Mouse (Mus musculus) hindbrain, postnatal 0 days (tissue): ENCODE measurements at regions not wholly inside any gene's neighbourhood (a gene's known extent, or its start where the extent isn't known, plus 50 kb on each side); places are given as distances from the start of the nearest gene placed in this dataset.

Experiments
- ATAC-seq: fragments of 200-750 bp; cut with Nextera tagmentation; 2 replicates; pipeline ENCODE4 v1.8.0; 2017; ENCODE audit warnings: mild to moderate bottlenecking, moderate TSS enrichment, moderate library complexity
- DNase-seq: peaks from one replicate; pipeline ENCODE4 v3.0.0-alpha.2; 2015; ENCODE audit warnings: low spot score
- H3K27ac ChIP-seq: fragments of 300-500 bp; sonication (generic); 2 replicates; pipeline ENCODE4 v1.5.1; 2014; ENCODE audit warnings: mild to moderate bottlenecking
- H3K27me3 ChIP-seq: fragments of 300-500 bp; sonication (generic); 2 replicates; pipeline ENCODE4 v1.6.1; 2014; ENCODE audit warnings: low read length, mixed read lengths; ENCODE audit not compliant: insufficient read depth
- H3K36me3 ChIP-seq: fragments of 300-500 bp; sonication (generic); 2 replicates; pipeline ENCODE4 v1.6.1; 2014; ENCODE audit warnings: low read length, mixed read lengths; ENCODE audit not compliant: insufficient read depth
- H3K4me1 ChIP-seq: fragments of 300-500 bp; sonication (generic); 2 replicates; pipeline ENCODE4 v1.6.1; 2014; ENCODE audit warnings: antibody characterized with exemption, low read length, mixed read lengths; ENCODE audit not compliant: insufficient read depth
- H3K4me2 ChIP-seq: fragments of 300-500 bp; sonication (generic); 2 replicates; pipeline ENCODE4 v1.6.1; 2014; ENCODE audit warnings: low read depth, mild to moderate bottlenecking, low read length, moderate library complexity, mixed read lengths
- H3K4me3 ChIP-seq: fragments of 300-500 bp; sonication (generic); 2 replicates; pipeline ENCODE4 v1.5.1; 2014; ENCODE audit warnings: low read length
- H3K9ac ChIP-seq: fragments of 300-500 bp; sonication (generic); replicated peaks from 2 replicates; pipeline ENCODE4 v1.6.1; 2014; ENCODE audit warnings: mild to moderate bottlenecking, low read length, moderate library complexity, mixed read lengths
- H3K9me3 ChIP-seq: fragments of 300-500 bp; sonication (generic); 2 replicates; pipeline ENCODE4 v1.6.1; 2016; ENCODE audit warnings: low read length, mixed read lengths
- CTCF ChIP-seq: IDR thresholded peaks from 2 replicates; pipeline ENCODE4 v1.5.1; 2016; ENCODE audit warnings: antibody characterized with exemption, control low read depth, low read depth
- WGBS: fragments of 180-500 bp; shearing (Covaris S2); extraction: QIAGEN DNeasy Blood & Tissue Kit; methylation state at CpG from one replicate; pipeline ENCODE4 v1.1.7; 2014; 5-methylcytosine and 5-hydroxymethylcytosine counted together

DNA sequence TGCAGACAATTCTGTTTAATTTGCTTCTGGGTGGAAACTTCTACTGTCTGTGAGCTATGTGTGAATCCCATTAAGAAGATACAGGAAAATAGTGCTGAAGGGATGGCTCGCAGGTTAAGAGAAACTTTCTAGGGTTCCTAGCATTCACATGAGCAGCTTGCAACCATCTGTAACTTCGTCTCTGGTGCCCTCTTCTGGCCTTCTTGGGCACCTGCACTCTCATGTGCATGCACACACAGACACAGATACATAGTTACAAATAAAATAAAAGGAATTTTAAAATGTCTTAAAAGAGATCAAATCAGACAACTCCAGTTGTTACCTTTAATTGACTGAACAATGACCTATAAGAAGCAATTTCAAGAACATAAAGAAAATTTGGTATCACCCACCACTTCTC lies 588.6 kb upstream of the Lmcd1 start:
- Histone ChIP-seq H3K4me3 (no peak overlapping the region), H3K36me3 (no peaks in the 10 kb centered on the region), H3K27ac (no peak overlapping the region), H3K27me3 (no peaks in the 10 kb centered on the region), H3K4me2 (no peak overlapping the region), H3K9me3 (no peaks in the 10 kb centered on the region), H3K9ac (no peak overlapping the region), H3K4me1 (no peaks in the 10 kb centered on the region)
- ATAC-seq (no peak), DNase-seq (no peak)
- no peak for TF ChIP-seq CTCF
- 75% methylated on average over 2 of the region's 2 CpGs for WGBS

DNA sequence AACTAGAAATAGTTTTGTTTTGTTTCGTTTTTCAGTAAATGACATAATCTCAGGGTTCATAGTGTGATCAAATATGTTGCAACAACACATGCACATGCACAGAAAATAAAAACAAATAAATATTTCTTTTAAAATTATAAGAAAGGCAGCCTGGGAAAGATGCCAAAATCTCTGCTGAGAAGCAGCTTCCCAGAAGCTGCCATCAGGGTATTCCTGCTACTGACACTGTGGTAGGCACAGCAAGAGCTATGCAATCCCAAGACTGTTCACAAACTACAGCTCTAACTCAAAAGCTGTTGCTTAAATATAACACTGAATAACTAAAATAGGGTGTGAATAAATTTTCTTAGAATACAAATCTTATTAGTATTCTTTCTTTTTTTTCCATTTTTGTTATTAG lies 570.7 kb upstream of the Lmcd1 start:
- 78% methylated on average over 1 of the region's 1 CpGs for WGBS
- H3K27ac ChIP-seq = no peak overlapping the region
- no peak overlapping the region for H3K4me3 ChIP-seq
- TF ChIP-seq CTCF = no peak
- no peak for ATAC-seq
- H3K36me3 ChIP-seq = no peaks in the 10 kb centered on the region
- no peaks in the 10 kb centered on the region for H3K9me3 ChIP-seq
- no peaks in the 10 kb centered on the region for H3K4me1 ChIP-seq
- no peak overlapping the region for H3K9ac ChIP-seq
- H3K27me3 ChIP-seq = no peaks in the 10 kb centered on the region
- H3K4me2 ChIP-seq = no peak overlapping the region
- DNase-seq = no peak

DNA sequence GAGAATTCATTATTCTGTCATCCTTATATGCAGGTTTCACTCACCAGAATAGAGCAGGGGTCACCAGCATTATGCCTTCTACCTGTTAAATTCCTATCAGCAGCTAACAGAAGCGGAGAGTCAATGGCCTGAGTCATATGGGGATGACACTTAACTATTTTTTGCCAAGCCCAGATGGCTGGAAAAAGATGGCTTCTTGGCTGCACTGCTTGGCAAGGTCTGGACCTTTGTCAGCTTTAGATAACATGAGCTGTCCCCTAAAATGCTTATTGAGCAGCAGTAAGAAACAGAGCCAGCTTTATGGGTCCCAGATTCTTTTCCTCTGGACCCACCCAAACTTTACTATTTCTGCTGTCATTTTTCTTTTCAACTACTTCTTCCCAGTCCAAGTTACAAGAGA lies 565.3 kb upstream of the Lmcd1 start:
- Histone ChIP-seq H3K4me1 (no peaks in the 10 kb centered on the region), H3K27ac (no peak overlapping the region), H3K27me3 (no peaks in the 10 kb centered on the region), H3K36me3 (no peaks in the 10 kb centered on the region), H3K9ac (no peak overlapping the region), H3K9me3 (no peaks in the 10 kb centered on the region), H3K4me2 (no peak overlapping the region), H3K4me3 (no peak overlapping the region)
- DNase-seq = no peak
- WGBS = 45% methylated on average over 1 of the region's 1 CpGs
- ATAC-seq = no peak
- no peak for TF ChIP-seq CTCF

DNA sequence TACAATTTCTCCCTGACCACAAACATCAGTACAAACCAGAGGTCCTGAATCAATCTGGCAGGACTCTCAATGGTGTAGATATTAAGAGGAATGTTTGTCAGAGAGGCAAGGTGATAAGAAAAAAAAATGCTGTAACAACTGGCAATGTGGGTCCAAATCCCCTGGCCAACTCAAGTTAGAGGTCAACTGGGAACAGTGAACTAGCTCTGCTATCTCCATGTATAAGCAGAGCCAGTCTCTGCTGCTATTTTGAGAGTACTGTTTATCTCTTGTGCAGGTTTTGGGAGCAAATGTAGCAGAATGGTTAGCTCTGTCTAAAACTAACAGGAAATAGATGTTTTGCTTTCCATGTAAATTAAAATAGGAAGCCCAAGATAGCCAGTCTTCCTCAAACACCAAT lies 547.6 kb upstream of the Lmcd1 start:
- TF ChIP-seq CTCF = no peak
- H3K27ac ChIP-seq = no peak overlapping the region
- H3K9me3 ChIP-seq = no peaks in the 10 kb centered on the region
- H3K4me3 ChIP-seq = no peak overlapping the region
- ATAC-seq (no peak), DNase-seq (no peak)
- H3K9ac ChIP-seq = no peak overlapping the region
- H3K4me2 ChIP-seq = no peak overlapping the region
- no peaks in the 10 kb centered on the region for H3K36me3 ChIP-seq
- H3K27me3 ChIP-seq = no peaks in the 10 kb centered on the region
- no peaks in the 10 kb centered on the region for H3K4me1 ChIP-seq

DNA sequence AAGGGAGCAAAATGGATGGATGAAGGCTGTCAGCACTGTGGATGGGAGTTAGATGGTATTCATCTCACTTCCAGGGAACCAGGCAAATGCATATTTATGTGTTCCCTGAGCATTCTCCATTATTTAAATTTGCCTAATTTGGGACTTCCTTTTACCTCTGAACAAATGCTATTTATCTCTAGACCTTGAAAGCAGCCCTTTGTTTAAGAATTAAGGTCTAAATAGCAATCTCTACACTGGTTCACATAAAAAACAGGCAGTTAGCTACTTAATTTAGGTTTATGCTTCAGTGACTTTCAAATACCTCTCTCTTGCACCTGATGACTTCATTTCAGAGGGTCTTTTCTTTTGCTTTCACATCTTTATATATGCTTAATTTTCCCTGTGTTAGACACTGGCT lies 543.2 kb upstream of the Lmcd1 start:
- Histone ChIP-seq H3K27ac (no peak overlapping the region), H3K9ac (no peak overlapping the region), H3K4me2 (no peak overlapping the region), H3K27me3 (no peaks in the 10 kb centered on the region), H3K36me3 (no peaks in the 10 kb centered on the region), H3K4me3 (no peak overlapping the region), H3K9me3 (no peaks in the 10 kb centered on the region), H3K4me1 (no peaks in the 10 kb centered on the region)
- no peak for TF ChIP-seq CTCF
- DNase-seq (no peak), ATAC-seq (no peak)

DNA sequence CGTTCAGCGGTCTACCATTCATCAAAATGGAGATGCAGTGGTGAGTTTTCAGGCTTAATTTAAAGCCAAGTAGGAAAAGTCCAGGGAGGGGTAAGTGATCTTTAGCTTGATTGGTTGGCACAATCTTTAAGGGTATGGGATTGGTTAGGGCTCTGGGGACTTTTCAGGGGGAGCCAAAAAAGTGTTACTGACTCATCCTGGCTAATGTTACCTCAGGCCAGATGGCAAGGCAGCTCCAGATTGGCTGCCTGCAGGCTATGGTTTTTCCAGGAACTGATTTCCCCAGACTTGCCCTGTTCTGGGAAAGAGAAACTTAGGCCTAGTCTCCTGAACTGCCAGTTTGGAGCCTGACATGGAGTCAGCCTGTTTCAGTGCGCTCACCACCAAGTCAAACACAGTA lies 539.6 kb upstream of the Lmcd1 start:
- ATAC-seq (no peak), DNase-seq (peak; percentile 15)
- no peak overlapping the region for H3K4me3 ChIP-seq
- no peak overlapping the region for H3K4me2 ChIP-seq
- H3K27me3 ChIP-seq = no peaks in the 10 kb centered on the region
- WGBS = 89% methylated on average over 3 of the region's 3 CpGs
- no peak for TF ChIP-seq CTCF
- H3K9me3 ChIP-seq = no peaks in the 10 kb centered on the region
- no peak overlapping the region for H3K27ac ChIP-seq
- no peak overlapping the region for H3K9ac ChIP-seq
- H3K36me3 ChIP-seq = no peaks in the 10 kb centered on the region
- H3K4me1 ChIP-seq = no peaks in the 10 kb centered on the region

DNA sequence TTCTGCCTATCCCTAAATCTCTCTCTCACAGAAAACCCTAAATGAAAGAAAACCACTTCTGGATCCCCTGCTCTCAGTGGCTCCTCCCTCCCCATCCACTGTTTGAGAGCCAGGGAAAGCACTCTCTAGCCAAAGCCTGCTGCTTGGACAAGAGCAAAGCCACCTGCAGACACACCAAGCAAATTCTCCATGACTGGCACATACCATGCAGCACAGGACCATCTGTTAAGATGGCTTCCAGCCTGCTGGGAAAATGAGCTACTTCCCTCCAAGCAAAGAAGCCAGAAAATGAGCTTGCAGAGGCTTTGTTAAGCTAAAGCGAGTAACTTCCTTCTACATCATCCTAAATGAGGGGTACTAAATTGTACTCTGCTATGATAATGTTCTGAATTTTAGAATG lies 534.6 kb upstream of the Lmcd1 start:
- TF ChIP-seq CTCF = no peak
- Histone ChIP-seq H3K4me2 (no peak overlapping the region), H3K4me1 (no peaks in the 10 kb centered on the region), H3K9ac (no peak overlapping the region), H3K4me3 (no peak overlapping the region), H3K36me3 (no peaks in the 10 kb centered on the region), H3K9me3 (no peaks in the 10 kb centered on the region), H3K27me3 (no peaks in the 10 kb centered on the region), H3K27ac (no peak overlapping the region)
- ATAC-seq (peak; percentile 79), DNase-seq (peak; percentile 71)
- 61% methylated on average over 1 of the region's 1 CpGs for WGBS
